Mouse (Mus musculus) B cell, adult 2 months (primary cell): ENCODE results near the gene Exosc3.
A peak's percentile ranks its signal among the peaks of the same experiment; 100 is the strongest.
"Not testable (repeated sequence)": the region's sequence is repeated elsewhere in the genome, so short reads cannot be mapped to it uniquely, and the experiment has no call there.

Source experiments
- DNase-seq, 2 experiments: peaks; one replicate each; pipeline ENCODE4 v3.0.0; 2022

The Exosc3 gene

GRCm38 (mm10) chr4:45342286-45343155 is at the start of gene Exosc3:
Gene Exosc3, minus strand, starts transcription at chr4:45342732.
- DNase-seq = peak; percentile 51 to 64

DNA sequence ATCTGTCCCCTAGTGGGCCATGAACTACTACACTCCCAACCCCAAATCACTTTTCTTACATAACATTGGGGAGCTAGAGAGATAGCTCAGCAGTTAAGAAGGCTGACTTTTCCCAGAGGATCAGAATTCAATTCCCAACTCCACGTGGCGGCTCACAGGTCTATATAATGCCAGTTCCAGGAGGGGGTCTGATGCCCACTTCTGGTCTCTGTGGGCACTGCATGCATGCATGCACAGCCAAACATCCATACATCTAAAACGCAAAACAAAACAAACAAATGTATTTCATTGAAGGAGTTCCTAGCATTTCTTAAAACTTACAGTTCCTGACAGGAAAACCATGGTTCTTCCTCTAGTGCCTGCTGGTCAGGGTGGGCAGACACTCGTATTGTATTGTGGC is 49.6 kb upstream of the Exosc3 start:
- DNase-seq = no peak

GRCm38 (mm10) chr4:45387296-45387695 is 44.8 kb upstream of the Exosc3 start:
- not testable (repeated sequence) for DNase-seq

DNA sequence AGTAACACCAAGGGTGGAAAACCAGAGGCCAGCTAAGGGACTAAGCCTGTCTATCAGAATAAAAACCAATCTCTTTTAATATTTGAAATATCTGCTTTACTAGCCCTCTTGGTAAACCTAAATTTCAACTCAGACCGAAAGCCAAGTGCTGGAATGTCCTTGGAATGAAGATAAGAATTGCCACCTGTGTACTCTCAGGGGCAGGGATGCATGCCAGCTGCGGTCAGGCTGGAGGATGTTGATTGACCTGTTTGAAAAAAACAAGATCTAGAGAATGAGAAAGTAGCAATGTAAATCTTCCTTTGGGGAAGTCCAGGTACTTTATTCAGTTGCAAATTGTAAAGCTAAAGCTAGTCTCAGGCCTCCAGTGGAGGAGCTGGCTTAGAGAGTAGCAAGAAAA is 39.6 kb upstream of the Exosc3 start:
- DNase-seq = not testable (repeated sequence)

- DNase-seq = not testable (repeated sequence)
Measured at GRCm38 (mm10) chr4:45380903-45381580, 38.5 kb upstream of the Exosc3 start.

DNA sequence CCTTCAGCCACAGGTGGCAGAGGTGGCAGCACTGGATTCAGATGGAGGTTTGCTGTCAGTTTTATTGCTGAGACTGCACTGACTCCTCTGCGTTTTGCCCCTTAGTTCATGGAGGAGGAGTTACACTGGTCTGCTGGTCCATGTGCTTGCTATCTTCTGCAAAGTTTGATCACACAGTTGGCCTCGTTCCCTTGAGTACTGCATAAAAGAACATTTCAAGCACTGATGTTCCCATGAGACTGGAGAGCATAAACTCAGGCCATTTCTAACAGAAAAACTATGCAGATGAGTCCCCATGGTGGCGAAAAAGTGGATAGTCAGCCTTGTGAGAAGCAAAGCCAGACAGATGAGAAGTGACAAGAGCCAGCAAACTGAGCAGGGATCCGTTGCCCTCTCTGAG is 34.0 kb upstream of the Exosc3 start:
- no peak for DNase-seq

DNA sequence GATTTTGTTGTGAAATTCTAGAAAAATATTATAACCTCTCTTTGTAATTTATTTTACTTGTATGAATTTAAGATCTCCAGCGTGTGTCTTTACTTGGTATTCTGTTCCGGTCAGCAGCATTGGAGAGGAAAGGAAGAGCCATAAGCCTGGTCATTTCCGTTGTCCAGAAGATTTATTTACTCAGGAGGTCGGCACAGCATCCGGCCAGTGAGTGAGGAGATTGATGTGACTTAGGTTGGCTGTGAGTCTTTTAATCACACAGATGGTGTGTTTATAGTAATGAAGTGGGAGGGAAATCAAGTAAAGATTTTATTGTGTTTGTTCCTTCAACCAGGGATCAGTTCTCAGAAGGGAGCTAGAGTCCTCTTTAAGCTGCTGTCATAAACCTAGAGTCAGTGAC is 32.3 kb upstream of the Exosc3 start:
- no peak for DNase-seq

GRCm38 (mm10) chr4:45371261-45371660 is 28.7 kb upstream of the Exosc3 start:
- no peak for DNase-seq

GRCm38 (mm10) chr4:45356653-45357052 is 14.1 kb upstream of the Exosc3 start:
- no peak for DNase-seq

DNA sequence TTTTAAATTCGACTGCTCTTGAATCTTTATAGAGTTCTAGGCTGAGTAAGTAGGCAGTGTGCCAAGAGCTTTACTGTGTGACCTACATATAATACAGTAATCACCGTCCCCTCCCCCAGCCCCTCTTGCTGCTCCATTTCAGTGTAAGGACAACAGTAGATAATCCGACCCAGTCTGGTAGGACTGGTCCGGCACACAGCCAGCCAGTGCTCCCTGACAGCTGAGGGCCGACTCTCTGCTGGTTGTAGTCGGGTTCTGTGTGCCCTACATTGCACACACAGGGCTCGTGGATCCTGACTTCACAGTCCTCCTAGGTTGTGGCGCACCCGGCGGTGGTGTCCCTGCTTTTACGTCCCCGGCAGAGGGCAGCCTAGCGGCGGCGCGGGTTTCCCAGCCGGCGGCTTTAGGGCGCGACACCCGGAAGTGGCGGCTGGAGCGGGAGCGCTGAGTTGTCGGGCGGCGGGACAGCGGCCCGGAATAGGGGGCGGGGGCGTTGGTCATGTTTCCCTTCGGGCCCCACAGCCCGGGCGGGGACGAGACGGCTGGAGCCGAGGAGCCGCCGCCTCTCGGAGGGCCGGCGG is 773 bp downstream of the Exosc3 start, which contains the start of gene Dcaf10:
Dcaf10 (plus strand) TSS at position 433 of the 581 bp plus-strand sequence.
- DNase-seq = peak; percentile 96

- no peak for DNase-seq
Measured at GRCm38 (mm10) chr4:45341226-45341625, 1.3 kb downstream of the Exosc3 start.

DNA sequence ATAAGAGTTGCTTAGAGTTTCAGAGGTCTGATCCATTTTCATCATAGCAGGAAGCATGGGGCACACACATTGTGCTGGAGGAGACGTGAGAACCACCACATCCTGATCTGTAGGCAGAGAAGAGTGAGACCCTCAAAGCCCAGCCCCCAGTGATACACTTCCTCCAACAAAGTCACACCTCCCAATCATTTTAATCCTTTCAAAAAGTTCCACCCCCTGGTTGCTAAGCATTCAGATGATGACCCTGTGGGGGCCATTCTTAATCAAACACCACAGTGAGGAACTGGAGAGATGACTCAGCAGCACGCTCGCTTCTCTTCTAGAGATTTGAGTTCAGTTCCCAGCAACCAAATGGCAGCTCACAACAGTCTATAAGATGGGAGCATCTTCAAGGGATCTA is 10.1 kb downstream of the Exosc3 start:
- DNase-seq = no peak

- DNase-seq = no peak
Measured at GRCm38 (mm10) chr4:45331139-45331538, 11.4 kb downstream of the Exosc3 start.

DNA sequence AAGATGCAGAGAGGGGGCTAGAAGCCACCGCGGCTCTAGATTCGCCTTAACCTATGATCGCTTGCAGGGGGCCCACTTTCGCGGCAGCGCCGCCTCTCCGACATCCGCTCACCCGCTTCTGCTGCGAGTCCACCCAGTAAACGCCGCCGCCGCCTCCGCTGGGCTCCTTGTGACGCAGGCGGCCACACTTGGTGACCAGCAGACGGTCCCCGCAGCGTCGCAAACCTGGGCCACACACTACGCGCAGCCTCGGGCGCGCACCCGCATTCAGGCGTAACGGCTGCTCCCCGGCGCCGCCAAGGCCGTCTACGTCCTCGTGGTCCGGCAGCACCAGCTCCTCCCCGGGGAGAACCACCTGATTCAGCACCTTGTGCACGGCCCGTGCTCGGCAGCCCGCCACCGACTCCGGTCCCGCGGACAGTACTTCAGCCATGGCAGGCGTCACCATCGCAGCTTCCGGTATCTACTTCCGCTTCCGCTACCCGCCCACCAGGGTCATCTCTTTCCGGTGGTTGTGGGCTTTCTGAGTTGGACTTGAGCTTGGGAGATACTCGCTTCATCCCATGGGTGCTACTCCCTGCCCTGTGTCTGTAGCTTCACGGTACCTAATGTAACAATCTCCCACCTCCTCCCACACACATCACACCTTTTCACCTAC is 22.2 kb downstream of the Exosc3 start:
- peak; percentile 90 to 91 for DNase-seq

DNA sequence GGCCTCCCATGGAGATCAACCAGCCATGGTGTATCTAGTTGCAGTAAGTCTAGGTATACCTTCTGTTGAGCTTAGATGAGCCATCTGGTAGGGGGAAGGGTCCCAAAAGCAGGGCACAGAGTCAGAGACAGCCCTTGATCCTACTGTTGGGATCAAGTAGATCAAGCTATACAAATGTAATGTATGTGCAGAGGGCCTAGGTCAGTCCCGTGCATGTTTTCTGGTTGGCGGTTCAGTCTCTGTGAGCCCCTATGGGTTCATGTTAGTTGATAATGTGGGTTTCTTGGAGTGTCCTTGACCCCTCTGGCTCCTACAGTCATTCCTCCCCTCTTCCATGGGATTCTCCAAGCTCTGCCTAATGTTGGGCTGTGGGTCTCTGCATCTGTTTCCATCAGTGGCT is 31.5 kb downstream of the Exosc3 start:
- DNase-seq = no peak

GRCm38 (mm10) chr4:45308606-45309005 is 33.9 kb downstream of the Exosc3 start:
- no peak for DNase-seq

DNA sequence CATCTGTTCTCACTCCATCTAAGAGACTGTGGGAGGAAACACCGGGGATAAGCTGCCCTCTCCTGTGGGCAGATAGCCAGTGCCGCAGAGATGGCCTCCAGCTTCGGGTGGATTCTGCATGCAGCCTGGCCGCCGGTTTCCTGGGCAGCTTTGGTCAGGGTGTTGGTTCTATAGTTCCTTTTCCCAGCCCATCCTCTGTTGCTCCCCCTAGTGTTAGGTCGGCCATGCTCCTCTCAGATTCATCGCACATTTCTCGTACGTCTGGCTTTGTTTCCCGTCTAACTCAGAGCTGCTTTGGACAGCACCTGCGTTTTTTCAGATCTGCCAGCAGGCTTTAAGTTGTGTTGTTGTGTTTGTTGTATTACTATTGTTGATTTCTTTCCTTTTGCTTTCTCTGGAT is 34.5 kb downstream of the Exosc3 start:
- no peak for DNase-seq

DNA sequence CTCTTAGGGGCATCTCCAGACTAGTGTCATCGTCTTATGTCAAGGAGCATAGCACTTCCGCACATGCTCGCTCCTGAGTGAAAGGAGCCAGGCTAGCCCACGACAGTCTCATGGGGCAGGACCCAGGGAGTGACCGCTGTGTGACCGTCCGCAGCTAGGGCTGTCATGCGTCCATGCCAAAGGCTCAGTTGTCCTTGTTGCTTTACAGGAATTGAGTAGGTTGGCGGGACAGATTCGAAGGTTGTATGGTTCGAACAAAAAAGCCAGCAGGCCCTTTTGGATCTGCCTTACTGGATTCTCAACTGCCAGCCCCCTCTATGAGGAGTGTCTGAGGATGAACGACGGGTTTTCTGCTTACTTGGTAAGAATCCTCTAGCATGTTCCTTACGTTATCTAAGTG is 37.0 kb downstream of the Exosc3 start:
- no peak for DNase-seq

- peak; percentile 85 to 86 for DNase-seq
Measured at GRCm38 (mm10) chr4:45296662-45297564, 45.6 kb downstream of the Exosc3 start, which contains the start of gene Trmt10b. Gene Trmt10b, plus strand, starts transcription at chr4:45297127.

- DNase-seq = no peak
Measured at GRCm38 (mm10) chr4:45287906-45288305, 54.6 kb downstream of the Exosc3 start.

- DNase-seq = peak; percentile 22 to 25
Measured at GRCm38 (mm10) chr4:45286318-45286717, 56.2 kb downstream of the Exosc3 start.

DNA sequence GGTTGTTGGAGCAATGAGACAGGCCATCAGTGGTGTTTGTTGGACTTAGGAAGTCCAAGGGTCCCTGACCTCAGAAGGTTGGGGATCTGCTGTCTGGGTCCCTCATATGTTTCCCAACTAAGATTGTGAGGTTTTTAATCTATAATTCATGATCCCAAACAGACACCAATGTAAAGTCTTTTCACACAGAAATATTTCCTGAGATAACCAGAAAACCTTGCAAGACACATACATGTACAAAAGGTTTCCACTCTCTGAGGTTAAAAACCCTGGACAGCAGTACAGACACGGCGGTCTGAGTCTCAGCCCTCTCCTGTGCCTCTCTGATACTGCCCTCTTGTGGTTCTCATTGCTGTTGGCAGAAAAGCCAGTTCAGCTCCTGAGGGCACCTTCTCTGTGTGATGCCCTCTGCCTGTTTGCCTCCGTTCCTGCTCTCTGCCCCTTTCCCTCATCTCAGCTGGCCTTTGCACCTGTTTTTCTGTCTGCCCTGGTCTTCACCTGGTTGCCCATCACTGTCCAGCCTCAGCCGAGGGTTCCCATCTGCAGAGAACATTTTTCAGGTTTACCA is 62.5 kb downstream of the Exosc3 start:
- DNase-seq = peak; percentile 63 to 65
